Mouse (Mus musculus) limb, embryonic 15.5 days (tissue): ENCODE measurements around the gene Zc3h12c. TPM values are rescaled to one million over a fixed set of nuclear protein-coding genes. Genes with fewer than 3 reads are reported as not detected.

Experiments used
- ATAC-seq: fragments of 200-750 bp; cut with Nextera tagmentation; 2 replicates; pipeline ENCODE4 v1.8.0; 2017; ENCODE audit warnings: low read depth, moderate TSS enrichment; ENCODE audit not compliant: insufficient number of reproducible peaks, low FRiP score, low TSS enrichment
- H3K27ac ChIP-seq: fragments of 300-500 bp; sonication (generic); 2 replicates; pipeline ENCODE4 v1.5.1; 2015; ENCODE audit warnings: moderate library complexity, mild to moderate bottlenecking, inconsistent platforms
- H3K27me3 ChIP-seq: fragments of 300-500 bp; sonication (generic); 2 replicates; pipeline ENCODE4 v1.6.1; 2015; ENCODE audit warnings: inconsistent platforms
- H3K36me3 ChIP-seq: fragments of 300-500 bp; sonication (generic); 2 replicates; pipeline ENCODE4 v1.6.1; 2015; ENCODE audit warnings: inconsistent platforms
- H3K4me1 ChIP-seq: fragments of 300-500 bp; sonication (generic); 2 replicates; pipeline ENCODE4 v1.6.1; 2015; ENCODE audit warnings: inconsistent platforms
- H3K4me2 ChIP-seq: fragments of 300-500 bp; sonication (generic); 2 replicates; pipeline ENCODE4 v1.6.1; 2015; ENCODE audit warnings: mild to moderate bottlenecking, inconsistent platforms
- H3K4me3 ChIP-seq: fragments of 300-500 bp; sonication (generic); 2 replicates; pipeline ENCODE4 v1.5.1; 2015; ENCODE audit warnings: mild to moderate bottlenecking, inconsistent platforms
- H3K9ac ChIP-seq: fragments of 300-500 bp; sonication (generic); 2 replicates; pipeline ENCODE4 v1.6.1; 2015; ENCODE audit warnings: inconsistent platforms
- H3K9me3 ChIP-seq: fragments of 300-500 bp; sonication (generic); 2 replicates; pipeline ENCODE4 v1.6.1; 2016; ENCODE audit warnings: inconsistent platforms
- WGBS: fragments of 180-500 bp; shearing (Covaris S2); methylation state at CpG from one replicate; pipeline ENCODE4 v1.1.7; 2015; 5-methylcytosine and 5-hydroxymethylcytosine counted together
- microRNA-seq: library from miRNA; unstranded; fragments of <30 nt; microRNA quantifications from one replicate; pipeline ENCODE4, GENCODE M21; 2016
- polyA plus RNA-seq: library from polyadenylated mRNA; unstranded; fragments of >200 nt; fragmentation: Nextera tagmentation; extraction: Ambion mirVana; gene quantifications from 2 replicates; pipeline ENCODE4 v1.2.1, GENCODE M21; 2015

The Zc3h12c gene
- polyA plus RNA-seq, 1 experiment from 2014 or later = 2.9 TPM

- Histone ChIP-seq H3K9me3 (no peaks in the 10 kb centered on the region), H3K36me3 (peaks cover 68% of the 10 kb centered on the region), H3K4me2 (no peak overlapping the region), H3K4me3 (no peak overlapping the region), H3K9ac (no peak overlapping the region), H3K4me1 (no peaks in the 10 kb centered on the region), H3K27ac (no peak overlapping the region), H3K27me3 (no peaks in the 10 kb centered on the region)
- no peak for ATAC-seq
- 88% methylated on average over 2 of the region's 2 CpGs for WGBS
These were observed 98.3 kb downstream of the Zc3h12c start for GRCm38 (mm10) chr9:52070052-52070451.

Small RNA genes within 50 kb of the gene (microRNA-seq; reads per million reads assigned to microRNA genes)
- gene Gm27686 (not detected), gene Mir6244 (not detected)

Other genes with a start within 250 kb of the Zc3h12c start
- 71.8 and 77.8 TPM in 2 replicates for gene Fdx1, start 205.0 kb downstream of the Zc3h12c start, polyA plus RNA-seq
- 108 and 111 TPM in 2 replicates for gene Rdx, start 121.4 kb downstream of the Zc3h12c start, polyA plus RNA-seq